Mouse (Mus musculus) heart, adult 11 months (tissue): ENCODE data around the gene Ptgr1.

Experiments used
- DNase-seq: peaks from one replicate; pipeline ENCODE4 v3.0.0; 2022

Gene Ptgr1

DNA sequence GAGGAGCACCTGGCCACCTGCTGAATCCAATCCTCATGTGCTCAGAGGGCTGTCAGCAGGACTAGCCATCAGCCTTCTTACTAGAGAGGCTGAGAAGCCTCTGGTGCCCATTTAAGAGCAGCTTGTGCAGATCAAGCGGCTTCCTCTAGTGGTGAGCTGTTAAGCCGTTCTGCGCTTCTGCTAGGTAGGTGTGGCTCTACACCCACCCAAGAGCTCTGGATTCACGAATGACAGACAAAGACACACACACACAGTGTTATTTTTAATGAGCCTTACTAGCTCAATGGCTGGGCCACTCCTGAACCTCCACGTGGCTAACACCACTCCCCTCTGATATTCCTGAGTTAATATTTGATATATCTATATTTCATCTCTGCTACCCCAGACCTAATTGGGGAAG is 61.3 kb downstream of the Ptgr1 start:
- DNase-seq: peak; percentile 64

DNA sequence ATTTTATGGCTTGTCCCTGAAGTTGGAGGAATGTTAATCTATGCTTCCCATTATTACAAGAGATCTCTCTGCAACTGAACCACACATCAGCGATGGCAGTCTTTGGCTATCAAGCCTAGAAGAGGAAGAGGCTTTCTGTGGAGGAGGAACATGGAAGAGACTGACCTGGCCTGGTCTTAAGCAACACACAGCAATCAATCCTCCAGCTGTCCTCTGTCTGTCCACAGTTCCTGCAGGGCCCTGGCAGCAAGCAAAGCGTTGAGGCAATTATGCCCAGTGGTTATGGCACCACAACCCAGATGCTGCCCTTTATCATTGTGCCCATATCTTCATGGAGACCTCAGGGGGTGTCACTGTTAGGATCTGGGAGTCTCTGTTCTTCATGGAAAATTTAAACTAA is 63.0 kb downstream of the Ptgr1 start:
- peak; percentile 24 for DNase-seq
